In genomic region chr7:67883040-67883439, GRCm38 (mm10) we compare ENCODE assay signal across 11 mouse cellular contexts.
"Had no signal": no experiment of that assay in that cellular context is flagged by ENCODE, and none has a peak within 500 bp of the region (broad histone marks: within the 10 kb centered on the region; RNA-seq: fewer than 3 reads in every experiment).

No protein-coding gene starts in this region.

- H3K9me3 ChIP-seq: neural tube, embryonic 15.5 days; stomach, embryonic 15.5 days had no signal

- H3K36me3 ChIP-seq: neural tube, embryonic 15.5 days; stomach, embryonic 15.5 days had no signal

- H3K4me2 ChIP-seq: neural tube, embryonic 15.5 days; stomach, embryonic 15.5 days had no signal

- H3K27me3 ChIP-seq: neural tube, embryonic 15.5 days; stomach, embryonic 15.5 days had no signal

- H3K27ac ChIP-seq: neural tube, embryonic 15.5 days; stomach, embryonic 15.5 days; stomach, postnatal 0 days had no signal

- H3K4me3 ChIP-seq: neural tube, embryonic 15.5 days; stomach, embryonic 15.5 days had no signal

- H3K4me1 ChIP-seq: neural tube, embryonic 15.5 days; stomach, embryonic 15.5 days had no signal

- DNase-seq: retina, postnatal 1 day; spleen, adult 18-20 months; thymus, adult 18-20 months; thymus, adult 2 months; thymus, postnatal 14 days; thymus, postnatal 25 days; thymus, postnatal 36 days; thymus, postnatal 4 days had no signal

- H3K9ac ChIP-seq: neural tube, embryonic 15.5 days; stomach, embryonic 15.5 days had no signal
